Mouse (Mus musculus) c-Kit-positive CD71-positive TER-119-negative erythroid progenitor cells, embryonic 14.5 days (primary cell): ENCODE data around the gene Tada2a.

Source experiments
- DNase-seq: peaks from one replicate; pipeline ENCODE4 v3.0.0-alpha.2; 2013; ENCODE audit warnings: low read depth

The Tada2a gene

GRCm38 (mm10) chr11:84063631-84064209 is 65.7 kb downstream of the Tada2a start:
- no peak for DNase-seq

GRCm38 (mm10) chr11:84062805-84063204 is 66.6 kb downstream of the Tada2a start:
- no peak for DNase-seq

- DNase-seq, result no peak
Observed at GRCm38 (mm10) chr11:84061881-84062280, 67.5 kb downstream of the Tada2a start.

- DNase-seq, result no peak
Observed at GRCm38 (mm10) chr11:84060635-84061034, 68.8 kb downstream of the Tada2a start.

- DNase-seq, result no peak
Observed at GRCm38 (mm10) chr11:84059784-84060183, 69.6 kb downstream of the Tada2a start.

GRCm38 (mm10) chr11:84057418-84057817 is 72.0 kb downstream of the Tada2a start:
- no peak for DNase-seq

GRCm38 (mm10) chr11:84053524-84054163 is 75.8 kb downstream of the Tada2a start:
- no peak for DNase-seq

- DNase-seq, result no peak
Observed at GRCm38 (mm10) chr11:84053055-84053454, 76.3 kb downstream of the Tada2a start.

- DNase-seq, result no peak
Observed at GRCm38 (mm10) chr11:84048411-84048810, 81.0 kb downstream of the Tada2a start.

GRCm38 (mm10) chr11:84047270-84047669 is 82.1 kb downstream of the Tada2a start:
- no peak for DNase-seq

GRCm38 (mm10) chr11:84044988-84045387 is 84.4 kb downstream of the Tada2a start:
- DNase-seq, result no peak

GRCm38 (mm10) chr11:84042808-84043762 is 86.3 kb downstream of the Tada2a start:
- no peak for DNase-seq

GRCm38 (mm10) chr11:84040621-84041020 is 88.8 kb downstream of the Tada2a start:
- DNase-seq, result no peak

GRCm38 (mm10) chr11:84033671-84034070 is 95.7 kb downstream of the Tada2a start:
- DNase-seq, result no peak

- no peak for DNase-seq
Observed at GRCm38 (mm10) chr11:84032559-84032958, 96.8 kb downstream of the Tada2a start.

- DNase-seq, result peak; percentile 28
Observed at GRCm38 (mm10) chr11:84031971-84032370, 97.4 kb downstream of the Tada2a start.
